Mouse (Mus musculus): ENCODE results near the gene Fmnl2. TPM values are rescaled to one million over a fixed set of nuclear protein-coding genes. Genes with fewer than 3 reads are reported as not detected.
A peak's percentile ranks its signal among the peaks of the same experiment; 100 is the strongest.

Gene Fmnl2
- polyA plus RNA-seq, 1 experiment from 2014 or later, result 10.2 TPM

DNA sequence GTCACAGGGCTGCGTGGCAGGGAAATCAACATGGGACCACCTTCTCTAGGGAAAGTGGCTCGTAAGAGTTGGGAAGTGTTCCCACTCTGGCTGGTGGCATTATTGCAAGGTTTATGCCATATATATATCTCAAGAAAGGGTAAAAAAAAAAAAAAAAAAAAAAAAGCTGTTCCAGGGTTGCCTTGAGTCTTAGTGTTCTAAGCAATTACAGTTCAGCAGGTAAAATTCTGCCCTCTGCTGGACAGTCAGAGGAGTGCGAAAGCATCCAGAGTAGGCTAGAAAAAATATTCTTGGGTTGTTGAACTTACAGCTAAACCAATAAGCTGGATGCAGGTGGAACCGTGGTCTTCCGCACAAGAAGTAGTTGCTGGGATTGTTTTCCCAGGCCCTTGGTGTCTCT is 264.1 kb downstream of the Fmnl2 start:
- H3K9me3 ChIP-seq, result no peaks in the 10 kb centered on the region
- H3K27me3 ChIP-seq (replicated peaks), result no peaks in the 10 kb centered on the region
- no peak overlapping the region for H3K4me2 ChIP-seq
- no peaks in the 10 kb centered on the region for H3K4me1 ChIP-seq
- peaks cover 32% of the 10 kb centered on the region for H3K36me3 ChIP-seq (replicated peaks)
- H3K4me3 ChIP-seq, result no peak overlapping the region
- H3K9ac ChIP-seq, result no peak overlapping the region
- no peak overlapping the region for H3K27ac ChIP-seq
- 78% methylated on average over 5 of the region's 5 CpGs for WGBS
- ATAC-seq (replicated peaks), result peak; percentile 70

DNA sequence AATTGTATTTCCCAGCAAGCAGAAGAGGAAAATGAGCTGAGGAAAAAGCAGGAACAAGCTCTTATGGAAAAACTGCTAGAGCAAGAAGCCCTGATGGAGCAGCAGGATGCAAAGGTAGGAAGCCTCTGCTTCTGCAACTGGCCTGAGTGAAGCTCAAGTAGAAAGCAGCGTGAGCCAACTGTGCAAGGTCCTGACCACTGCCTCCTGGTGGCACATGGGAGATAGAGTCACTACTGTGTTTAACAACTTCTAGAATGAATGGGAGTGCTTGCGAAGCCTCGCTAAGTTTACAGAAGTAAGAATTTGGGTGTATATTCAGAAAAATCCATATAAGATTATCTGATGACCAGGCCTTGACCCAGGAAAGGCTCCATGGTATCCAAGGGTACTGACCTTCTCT is 268.3 kb downstream of the Fmnl2 start:
- Histone ChIP-seq H3K36me3 (replicated peaks) (peaks cover 21% of the 10 kb centered on the region), H3K4me3 (no peak overlapping the region), H3K4me2 (no peak overlapping the region), H3K27me3 (replicated peaks) (no peaks in the 10 kb centered on the region), H3K27ac (no peak overlapping the region), H3K9me3 (no peaks in the 10 kb centered on the region), H3K4me1 (no peaks in the 10 kb centered on the region), H3K9ac (no peak overlapping the region)
- 89% methylated on average over 3 of the region's 3 CpGs for WGBS
- ATAC-seq (replicated peaks), result no peak

DNA sequence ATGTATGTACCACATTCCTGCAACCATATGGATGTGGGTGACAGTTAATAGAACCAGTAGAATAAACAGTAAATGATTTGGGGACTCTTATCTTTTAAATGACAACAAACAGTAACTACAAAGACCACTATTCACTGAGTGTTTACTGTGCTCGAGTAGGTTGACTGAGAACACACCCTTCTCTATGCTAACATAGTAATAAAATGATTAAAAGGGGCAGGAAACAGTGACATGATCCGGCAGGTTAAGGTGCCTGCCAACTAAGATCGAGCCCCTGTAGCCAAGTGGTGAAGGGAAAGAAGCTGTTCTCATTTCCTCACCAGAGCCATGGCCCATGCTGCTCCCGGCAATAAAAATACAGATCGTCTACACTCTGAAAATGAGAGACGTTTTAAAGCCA is 271.4 kb downstream of the Fmnl2 start:
- H3K4me1 ChIP-seq, result no peaks in the 10 kb centered on the region
- WGBS, result 89% methylated on average over 6 of the region's 6 CpGs
- no peak overlapping the region for H3K9ac ChIP-seq
- peaks cover 20% of the 10 kb centered on the region; the same call in 1 of the 2 replicates for H3K36me3 ChIP-seq (replicated peaks)
- no peaks in the 10 kb centered on the region for H3K9me3 ChIP-seq
- no peaks in the 10 kb centered on the region for H3K27me3 ChIP-seq (replicated peaks)
- no peak overlapping the region for H3K4me3 ChIP-seq
- H3K27ac ChIP-seq, result no peak overlapping the region
- no peak for ATAC-seq (replicated peaks)
- H3K4me2 ChIP-seq, result no peak overlapping the region

DNA sequence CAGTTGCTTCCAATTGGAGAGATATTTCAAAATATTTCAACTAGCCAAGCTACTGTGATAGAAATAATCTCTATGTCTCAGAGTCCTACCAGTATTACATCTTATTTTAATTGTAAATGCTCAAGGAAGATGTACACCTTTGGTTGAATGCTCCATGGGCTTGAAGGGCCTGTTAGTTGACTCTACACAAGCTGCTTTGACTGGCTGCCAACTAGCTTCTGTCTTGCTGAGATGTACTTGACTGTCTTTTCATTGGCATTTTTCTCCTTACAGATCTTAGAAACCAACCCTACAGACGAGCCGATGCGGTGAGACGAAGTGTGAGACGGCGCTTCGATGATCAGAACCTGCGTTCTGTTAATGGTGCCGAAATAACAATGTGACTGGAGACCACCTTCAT is 273.9 kb downstream of the Fmnl2 start:
- Histone ChIP-seq H3K4me1 (no peaks in the 10 kb centered on the region), H3K27ac (no peak overlapping the region), H3K4me2 (no peak overlapping the region), H3K9me3 (no peaks in the 10 kb centered on the region), H3K9ac (no peak overlapping the region), H3K27me3 (replicated peaks) (no peaks in the 10 kb centered on the region), H3K36me3 (replicated peaks) (peaks cover 19% of the 10 kb centered on the region; the same call in 1 of the 2 replicates), H3K4me3 (no peak overlapping the region)
- no peak for ATAC-seq (replicated peaks)
- WGBS, result 91% methylated on average over 9 of the region's 9 CpGs

DNA sequence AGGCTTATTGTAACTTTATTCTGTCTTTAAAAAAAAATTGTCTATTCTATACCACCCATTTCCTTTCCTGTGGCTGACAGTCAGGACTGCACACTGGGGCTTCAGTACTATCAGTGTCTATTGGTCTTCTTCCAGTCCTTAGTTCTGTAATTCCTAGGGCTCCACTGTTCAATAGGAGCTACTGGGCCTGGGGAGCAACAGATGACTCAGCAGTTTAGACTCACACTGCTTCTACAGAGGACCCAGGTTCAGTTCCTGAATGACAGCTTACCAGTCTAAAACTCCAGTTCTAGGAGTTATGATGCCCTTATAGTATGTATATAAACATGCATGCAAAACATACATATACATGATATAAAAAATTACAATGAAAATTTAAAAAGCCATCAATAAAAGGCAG is 289.2 kb downstream of the Fmnl2 start:
- Histone ChIP-seq H3K27ac (no peak overlapping the region), H3K9ac (no peak overlapping the region), H3K27me3 (replicated peaks) (no peaks in the 10 kb centered on the region), H3K9me3 (no peaks in the 10 kb centered on the region), H3K36me3 (replicated peaks) (peaks cover 24% of the 10 kb centered on the region; the same call in 1 of the 2 replicates), H3K4me1 (no peaks in the 10 kb centered on the region), H3K4me2 (no peak overlapping the region), H3K4me3 (no peak overlapping the region)
- no peak for ATAC-seq (replicated peaks)

DNA sequence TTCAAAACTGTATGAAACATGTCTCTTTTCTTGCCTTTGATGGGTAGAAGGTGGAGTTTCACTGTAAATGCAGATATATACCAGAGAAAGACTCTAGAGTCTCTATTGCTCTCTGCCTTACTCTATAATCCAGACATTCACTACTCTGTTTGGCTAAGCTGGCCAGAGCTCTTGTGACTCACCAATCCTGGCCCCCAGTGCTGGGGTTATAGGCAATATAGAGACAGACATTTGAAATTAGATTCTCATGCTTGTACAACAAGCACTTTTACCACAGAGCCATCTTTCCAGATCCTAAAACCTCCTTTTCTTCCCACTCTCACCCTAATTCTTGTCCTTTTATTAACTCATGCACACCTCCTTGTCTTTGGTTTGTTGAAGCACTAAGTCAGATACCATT is 316.3 kb downstream of the Fmnl2 start:
- H3K9ac ChIP-seq, result no peak overlapping the region
- H3K9me3 ChIP-seq, result no peaks in the 10 kb centered on the region
- no peak for ATAC-seq (replicated peaks)
- H3K4me1 ChIP-seq, result no peaks in the 10 kb centered on the region
- no peak overlapping the region for H3K4me3 ChIP-seq
- peaks cover 12% of the 10 kb centered on the region; the same call in 1 of the 2 replicates for H3K36me3 ChIP-seq (replicated peaks)
- no peak overlapping the region for H3K27ac ChIP-seq
- no peaks in the 10 kb centered on the region for H3K27me3 ChIP-seq (replicated peaks)
- no peak overlapping the region for H3K4me2 ChIP-seq

DNA sequence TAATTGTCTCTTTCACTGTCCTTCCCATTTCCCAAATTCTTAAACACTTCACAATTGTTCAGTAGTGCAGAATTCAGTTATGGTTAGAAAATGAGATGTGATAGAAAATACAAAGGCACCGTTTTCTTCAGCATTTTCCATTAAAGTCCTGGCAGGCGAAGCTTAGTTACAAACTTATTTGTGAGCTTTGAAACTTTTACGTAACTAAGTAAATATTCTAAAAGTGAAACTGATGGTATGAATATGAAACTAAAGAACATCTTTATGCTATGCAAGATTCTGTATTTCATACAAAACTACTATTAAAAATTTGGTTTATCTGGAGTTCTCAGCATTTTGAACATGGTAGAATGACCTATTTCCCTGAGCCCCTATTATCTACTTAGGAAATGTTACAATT is 321.3 kb downstream of the Fmnl2 start:
- 81% methylated on average over 3 of the region's 3 CpGs for WGBS
- no peak for ATAC-seq (replicated peaks)
- H3K27me3 ChIP-seq (replicated peaks), result no peaks in the 10 kb centered on the region
- no peak overlapping the region for H3K27ac ChIP-seq
- 0 out of 2 replicates have a peak, but pooled peaks cover 3% of the 10 kb centered on the region for H3K4me1 ChIP-seq
- H3K4me2 ChIP-seq, result no peak overlapping the region
- H3K4me3 ChIP-seq, result no peak overlapping the region
- H3K9me3 ChIP-seq, result no peaks in the 10 kb centered on the region
- peaks cover 10% of the 10 kb centered on the region; the same call in 1 of the 2 replicates for H3K36me3 ChIP-seq (replicated peaks)
- H3K9ac ChIP-seq, result no peak overlapping the region

DNA sequence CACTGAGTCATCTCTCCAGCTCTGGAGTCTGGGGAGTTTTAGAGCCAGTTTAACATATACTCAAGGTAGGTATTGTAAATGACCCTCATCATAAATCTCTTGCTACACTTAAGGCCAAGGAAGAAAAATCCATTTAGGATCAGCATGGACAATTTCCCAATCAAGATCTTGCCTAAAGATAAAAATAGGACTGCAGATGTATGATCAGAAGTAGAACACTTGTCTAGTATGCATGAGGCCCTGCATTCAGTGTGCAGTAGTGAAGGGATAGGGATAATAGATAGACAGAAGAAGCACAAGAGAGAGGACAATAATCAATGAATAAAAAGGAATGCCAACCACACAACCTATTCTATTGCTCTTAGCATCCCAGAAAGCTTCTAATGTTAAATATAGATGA is 322.2 kb downstream of the Fmnl2 start:
- Histone ChIP-seq H3K27me3 (replicated peaks) (no peaks in the 10 kb centered on the region), H3K4me2 (no peak overlapping the region), H3K9ac (no peak overlapping the region), H3K27ac (no peak overlapping the region), H3K9me3 (no peaks in the 10 kb centered on the region), H3K4me1 (0 out of 2 replicates have a peak, but pooled peaks cover 3% of the 10 kb centered on the region), H3K4me3 (no peak overlapping the region), H3K36me3 (replicated peaks) (0 out of 2 replicates have a peak, but pooled peaks cover 4% of the 10 kb centered on the region)
- ATAC-seq (replicated peaks), result no peak

Other genes with a start within 250 kb of the Fmnl2 start
- gene Cacnb4, start 181.0 kb upstream of the Fmnl2 start, polyA plus RNA-seq (2015; fragmentation: Nextera tagmentation; extraction: Ambion mirVana), result 12.1 and 13.7 TPM in 2 replicates
- gene Stam2, start 115.6 kb upstream of the Fmnl2 start, polyA plus RNA-seq (2015; fragmentation: Nextera tagmentation; extraction: Ambion mirVana), result 38.1 and 39.0 TPM in 2 replicates

Measured in midbrain, embryonic 15.5 days (tissue).